Mouse (Mus musculus): ENCODE measurements around the gene Fgfr3.

GRCm38 (mm10) chr5:33743481-33743880 lies 22.0 kb downstream of the Fgfr3 start:
- TF ChIP-seq POLR2A (IDR thresholded peaks at IDR 0.05; ENCODE audit: borderline replicate concordance, control insufficient read depth, low read depth, low read length) (no peak), CTCF (IDR thresholded peaks at IDR 0.05; ENCODE audit: control insufficient read depth, insufficient read depth, low read length) (no peak)

Measured in bone marrow, adult 2 months (tissue).